Mouse (Mus musculus) ES-Bruce4 (cell line): ENCODE data around the gene Esrrg.

Experiments used
- CTCF ChIP-seq: IDR thresholded peaks from one replicate; pipeline ENCODE4 v1.8.1; 2011; ENCODE audit warnings: low read depth, low read length
- POLR2A ChIP-seq: IDR thresholded peaks from one replicate; pipeline ENCODE4 v1.8.1; 2011; ENCODE audit warnings: low read length; ENCODE audit not compliant: insufficient read depth

DNA sequence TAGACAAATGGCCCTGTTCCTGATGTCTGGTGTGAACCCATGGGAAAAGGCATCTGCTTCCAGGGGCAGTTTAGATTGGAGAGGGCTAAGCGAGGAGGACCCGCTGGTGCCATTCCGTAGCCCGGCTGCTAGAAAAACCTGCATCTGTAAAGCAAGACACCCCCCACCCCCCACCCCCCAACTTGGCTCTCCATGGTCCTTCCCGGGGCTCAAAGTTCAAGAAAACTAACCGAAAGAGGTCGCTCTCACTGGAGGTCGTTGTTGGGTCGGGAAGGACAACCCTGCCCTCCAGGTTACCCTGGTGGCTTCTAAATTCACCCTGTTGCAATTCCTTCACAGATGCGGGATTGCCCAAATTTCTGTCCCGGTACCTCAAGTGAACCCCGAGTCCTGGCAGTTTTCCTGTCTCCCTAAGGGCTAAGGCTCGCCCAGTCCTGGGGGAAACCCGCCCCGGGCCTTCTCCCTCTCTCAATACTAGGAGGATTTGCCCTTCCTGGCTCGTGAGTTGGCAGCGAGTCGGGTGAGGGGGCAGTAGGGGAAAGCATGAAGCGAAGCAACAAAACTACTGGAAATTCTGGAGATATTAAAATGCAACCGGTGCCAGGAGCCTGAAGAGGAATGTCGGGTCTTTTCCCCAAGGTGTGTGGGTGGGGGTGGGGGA lies at the start of gene Esrrg:
- no peak for TF ChIP-seq CTCF
- TF ChIP-seq POLR2A: no peak
